Mouse (Mus musculus) erythroblast, adult 5-6 weeks (primary cell): Measurements from ENCODE around the gene Ccl3. TPM values are rescaled to one million over a fixed set of nuclear protein-coding genes. Genes with fewer than 3 reads are reported as not detected.

Source experiments
- ATAC-seq: replicated peaks from 2 replicates; pipeline ENCODE4 v1.8.0; 2016; ENCODE audit warnings: moderate number of reproducible peaks, mild to moderate bottlenecking, moderate TSS enrichment, inconsistent platforms; ENCODE audit not compliant: poor library complexity, low FRiP score, severe bottlenecking
- total RNA-seq, 2 experiments: library from RNA; stranded (forward) in 1 of 2; stranded (reverse) in 1 of 2; fragments of 150-400 nt in 1 of 2; fragments of 200-764, 138-1000 nt in 1 of 2; gene quantifications; 2 replicates each; pipeline versions ENCODE4 v1.2.3 to v1.2.4; 2015 to 2017; ENCODE audit warnings: low replicate concordance in 2 of 2

Ccl3 gene
- 48.7 and 55.7 TPM in 2 replicates for total RNA-seq (2015; ENCODE audit: low replicate concordance)
- 13.4 and 27.3 TPM in 2 replicates for total RNA-seq (2017; ENCODE audit: low replicate concordance)

- ATAC-seq = no peak
Measured at GRCm38 (mm10) chr11:83649305-83649841, at the start of gene Ccl3. Gene Ccl3 (minus strand): TSS chr11:83649355.

GRCm38 (mm10) chr11:83692008-83692407 lies 42.9 kb upstream of the Ccl3 start:
- no peak for ATAC-seq

GRCm38 (mm10) chr11:83689918-83690317 lies 40.8 kb upstream of the Ccl3 start:
- no peak for ATAC-seq

GRCm38 (mm10) chr11:83675665-83676064 lies 26.5 kb upstream of the Ccl3 start:
- no peak for ATAC-seq

- no peak for ATAC-seq
Measured at GRCm38 (mm10) chr11:83671743-83672142, 22.6 kb upstream of the Ccl3 start.

GRCm38 (mm10) chr11:83663532-83663931 lies 14.4 kb upstream of the Ccl3 start:
- ATAC-seq = no peak

- ATAC-seq = no peak
Measured at GRCm38 (mm10) chr11:83662204-83662603, 13.0 kb upstream of the Ccl3 start, which contains the start of gene Ccl4. Gene Ccl4 (plus strand): TSS chr11:83662584.

GRCm38 (mm10) chr11:83658797-83659196 lies 9.6 kb upstream of the Ccl3 start:
- no peak for ATAC-seq

GRCm38 (mm10) chr11:83657508-83657907 lies 8.4 kb upstream of the Ccl3 start:
- no peak for ATAC-seq

- no peak for ATAC-seq
Measured at GRCm38 (mm10) chr11:83654606-83655005, 5.5 kb upstream of the Ccl3 start.

- no peak for ATAC-seq
Measured at GRCm38 (mm10) chr11:83646356-83647149, 2.6 kb downstream of the Ccl3 start.

- ATAC-seq = no peak
Measured at GRCm38 (mm10) chr11:83645521-83645920, 3.6 kb downstream of the Ccl3 start, which contains the start of gene Rpl9-ps1. Gene Rpl9-ps1 (minus strand): TSS chr11:83645621.

GRCm38 (mm10) chr11:83641216-83641615 lies 7.9 kb downstream of the Ccl3 start:
- ATAC-seq = no peak

GRCm38 (mm10) chr11:83640141-83640540 lies 9.0 kb downstream of the Ccl3 start:
- no peak for ATAC-seq

GRCm38 (mm10) chr11:83639533-83639932 lies 9.6 kb downstream of the Ccl3 start:
- no peak for ATAC-seq

- ATAC-seq = no peak
Measured at GRCm38 (mm10) chr11:83638934-83639333, 10.2 kb downstream of the Ccl3 start.

- ATAC-seq = no peak
Measured at GRCm38 (mm10) chr11:83636742-83637235, 12.4 kb downstream of the Ccl3 start.

GRCm38 (mm10) chr11:83634898-83635297 lies 14.3 kb downstream of the Ccl3 start:
- no peak for ATAC-seq

- no peak for ATAC-seq
Measured at GRCm38 (mm10) chr11:83634425-83634824, 14.7 kb downstream of the Ccl3 start.

- ATAC-seq = no peak
Measured at GRCm38 (mm10) chr11:83632744-83633143, 16.4 kb downstream of the Ccl3 start.

- no peak for ATAC-seq
Measured at GRCm38 (mm10) chr11:83631065-83631464, 18.1 kb downstream of the Ccl3 start.
